Mouse (Mus musculus): ENCODE data around the gene Olfr1269.

Gene Olfr1269

GRCm38 (mm10) chr2:90121312-90121711, at the start of gene Olfr1269:
TSS of gene Olfr1269 (minus strand) at chr2:90121412.
- no peak for DNase-seq (ENCODE audit: low read depth)

DNA sequence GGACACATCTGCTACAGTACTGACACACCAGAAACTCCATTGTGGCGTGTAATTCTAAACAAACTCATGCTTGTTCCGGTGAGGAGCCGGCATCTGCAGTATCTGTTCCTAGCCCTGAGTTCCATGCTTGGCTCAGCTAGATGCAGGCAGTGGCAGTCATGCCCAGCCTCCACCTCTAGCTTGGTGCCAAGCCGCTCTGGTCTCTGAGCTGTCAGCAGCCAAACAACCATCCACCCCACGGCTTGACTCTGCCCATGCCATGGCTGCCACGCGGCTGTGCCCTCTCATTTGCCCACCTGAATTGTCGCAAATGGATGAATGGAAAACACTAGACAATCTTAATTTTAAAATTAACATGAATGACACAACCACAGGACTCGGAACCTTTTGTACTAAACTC, 32.7 kb upstream of the Olfr1269 start:
- no peak for DNase-seq (ENCODE audit: low read depth)

GRCm38 (mm10) chr2:90152991-90153390, 31.8 kb upstream of the Olfr1269 start, which contains the start of gene Olfr1270:
TSS of gene Olfr1270 (minus strand) at chr2:90153091.
- DNase-seq (ENCODE audit: low read depth), result no peak

DNA sequence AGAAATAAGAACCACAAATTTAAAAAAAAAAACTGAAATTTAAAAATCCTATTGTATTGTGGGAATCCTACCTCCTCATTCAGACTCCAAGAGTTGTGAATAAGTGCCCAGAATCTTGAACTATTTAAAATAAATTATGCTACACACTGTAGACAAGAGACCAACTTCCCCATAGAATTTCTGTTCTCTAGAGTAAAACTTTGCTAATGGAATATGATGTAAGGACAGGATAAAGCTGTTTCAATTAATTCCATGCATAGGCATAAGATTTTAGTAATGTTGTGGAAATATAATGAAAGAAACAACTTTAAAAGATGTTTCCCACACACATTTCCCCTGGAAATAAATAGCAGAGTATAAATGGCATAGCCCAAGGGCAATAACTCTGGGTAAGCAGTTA, 21.0 kb upstream of the Olfr1269 start, which contains the start of gene Olfr32:
TSS of gene Olfr32 (minus strand) at position 101 of the 400 bp plus-strand sequence.
- no peak for DNase-seq (ENCODE audit: low read depth)

- DNase-seq (ENCODE audit: low read depth), result no peak
These were observed 51.1 kb downstream of the Olfr1269 start for GRCm38 (mm10) chr2:90070065-90070464.

All from naive thymus-derived CD4-positive, alpha-beta T cell, adult 2 months (primary cell).